Mouse (Mus musculus) urinary bladder, postnatal 25 days (tissue): ENCODE measurements at regions not wholly inside any gene's neighbourhood (a gene's known extent, or its start where the extent isn't known, plus 50 kb on each side); places are given as distances from the start of the nearest gene placed in this dataset.

Experiments used
- DNase-seq: peaks from one replicate; pipeline ENCODE4 v3.0.0; 2022; ENCODE audit warnings: low spot score

GRCm38 (mm10) chr10:97248522-97248921 is 230.9 kb upstream of the Dcn start:
- no peak for DNase-seq

- DNase-seq: no peak
Measured at GRCm38 (mm10) chr10:97249760-97250159, 229.6 kb upstream of the Dcn start.

- DNase-seq: no peak
Measured at GRCm38 (mm10) chr10:97250167-97250566, 229.2 kb upstream of the Dcn start.

GRCm38 (mm10) chr10:97265959-97266517 is 213.4 kb upstream of the Dcn start:
- DNase-seq: no peak

GRCm38 (mm10) chr10:97282416-97282815 is 197.0 kb upstream of the Dcn start:
- no peak for DNase-seq

DNA sequence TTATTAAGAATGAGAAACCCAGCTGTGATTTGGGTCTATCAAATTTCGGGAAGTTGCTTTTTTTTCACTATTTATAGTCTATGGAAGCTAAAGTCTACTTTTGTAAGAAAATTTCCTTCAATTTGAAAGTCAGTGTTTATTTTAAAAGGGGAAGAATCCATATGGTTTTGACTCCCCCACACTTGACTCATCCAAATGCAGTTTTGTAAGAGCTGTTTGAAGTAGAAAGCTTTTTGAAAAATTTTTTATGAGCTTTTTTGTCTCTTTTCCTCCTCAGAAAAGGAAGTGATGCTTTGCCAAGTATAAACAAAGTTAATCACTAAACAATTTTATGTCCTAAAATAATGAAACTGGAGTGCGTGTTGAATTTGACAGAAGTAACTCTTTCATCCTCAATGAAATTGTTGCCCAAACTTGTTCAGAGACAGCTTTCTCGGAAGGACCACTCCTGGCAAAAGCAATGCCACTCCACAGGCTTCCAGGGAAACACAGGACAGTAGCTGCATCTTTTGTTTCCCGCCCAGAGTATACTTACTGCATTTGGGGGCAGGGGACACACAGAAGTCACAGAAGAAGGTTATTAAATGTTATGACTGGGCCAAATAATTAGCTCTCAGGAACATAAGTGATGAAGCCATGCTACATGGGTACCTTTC is 196.4 kb upstream of the Dcn start:
- DNase-seq: no peak

DNA sequence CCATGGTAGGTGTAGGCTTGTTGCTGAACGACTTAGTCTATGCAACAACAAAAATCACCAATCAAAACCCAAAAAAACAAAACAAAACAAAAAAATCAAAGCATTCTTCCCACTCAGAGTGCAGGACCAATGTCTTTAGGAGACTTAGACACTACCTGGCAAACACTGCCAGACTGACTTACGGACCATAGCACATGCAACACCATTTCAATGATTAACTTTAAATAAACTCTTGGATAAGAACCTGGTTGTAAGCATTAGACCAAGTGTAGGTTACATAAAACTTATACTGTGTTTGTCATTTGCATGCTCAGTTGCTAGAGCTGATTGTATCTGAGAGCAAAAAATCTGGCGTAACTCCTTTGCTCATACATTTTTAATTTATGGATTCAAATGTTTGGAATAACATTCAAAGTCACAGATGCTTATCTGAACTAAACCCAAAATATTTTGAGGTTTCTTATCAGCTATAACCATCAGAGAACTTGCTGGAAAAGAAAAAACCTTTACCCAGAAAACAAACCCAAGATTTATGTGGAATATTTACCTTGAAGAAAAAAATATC is 174.5 kb upstream of the Dcn start:
- DNase-seq: no peak

DNA sequence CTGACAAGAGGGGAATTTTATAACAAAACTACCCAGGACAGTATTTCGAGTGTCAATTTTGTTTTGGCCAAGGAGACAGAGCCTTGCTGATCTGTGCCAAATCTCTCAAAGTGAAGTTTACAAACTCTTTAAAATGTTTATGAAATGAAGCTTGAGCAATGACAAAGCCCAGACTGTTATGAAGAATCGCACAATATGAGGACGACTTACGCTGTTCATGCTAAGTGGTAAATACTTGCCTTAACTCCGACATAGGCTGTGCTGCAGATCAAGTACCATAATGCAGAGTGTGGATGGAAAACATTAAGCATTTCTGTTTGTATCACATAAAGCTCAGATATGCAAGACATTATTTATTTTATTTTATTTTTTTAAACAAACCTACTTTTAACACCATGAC is 169.8 kb upstream of the Dcn start:
- DNase-seq: no peak

DNA sequence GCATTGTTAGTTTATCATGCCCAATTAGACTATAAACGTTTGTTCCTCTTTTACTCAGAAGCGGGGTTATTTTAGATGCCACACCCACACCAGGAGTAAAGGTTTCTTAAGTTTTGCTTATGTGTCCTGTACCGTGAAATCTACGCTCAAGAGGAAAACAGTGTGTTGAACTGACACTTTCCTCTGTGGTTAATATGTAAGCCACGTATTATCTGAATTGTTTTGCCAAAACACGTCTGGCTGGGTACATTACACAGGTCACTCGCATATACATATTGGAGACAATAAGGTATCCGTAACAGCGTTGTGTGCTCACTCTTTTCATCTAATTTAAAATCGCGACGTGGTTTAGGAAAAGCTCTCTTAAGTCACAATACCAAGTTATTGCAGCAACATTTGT is 166.9 kb upstream of the Dcn start:
- no peak for DNase-seq

DNA sequence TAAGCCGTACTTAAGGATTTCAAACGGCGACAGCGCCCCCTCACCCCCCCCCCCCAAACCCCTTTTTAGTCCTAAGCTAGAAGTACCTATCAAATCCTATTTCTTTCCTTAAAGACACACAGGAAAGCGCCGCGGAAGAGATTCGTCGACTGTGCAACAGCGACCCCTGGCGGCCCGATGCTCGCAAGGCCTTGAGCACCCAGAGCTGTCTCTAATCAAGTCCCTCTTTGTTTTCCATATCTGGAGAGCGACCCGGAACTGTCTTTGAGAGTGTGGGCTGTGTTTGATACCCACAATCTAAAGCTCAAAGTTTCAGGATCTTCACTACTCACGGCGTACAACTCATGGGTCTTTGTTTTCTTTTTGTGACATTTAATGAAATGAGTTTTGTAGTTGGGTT is 166.4 kb upstream of the Dcn start:
- peak; percentile 92 for DNase-seq

DNA sequence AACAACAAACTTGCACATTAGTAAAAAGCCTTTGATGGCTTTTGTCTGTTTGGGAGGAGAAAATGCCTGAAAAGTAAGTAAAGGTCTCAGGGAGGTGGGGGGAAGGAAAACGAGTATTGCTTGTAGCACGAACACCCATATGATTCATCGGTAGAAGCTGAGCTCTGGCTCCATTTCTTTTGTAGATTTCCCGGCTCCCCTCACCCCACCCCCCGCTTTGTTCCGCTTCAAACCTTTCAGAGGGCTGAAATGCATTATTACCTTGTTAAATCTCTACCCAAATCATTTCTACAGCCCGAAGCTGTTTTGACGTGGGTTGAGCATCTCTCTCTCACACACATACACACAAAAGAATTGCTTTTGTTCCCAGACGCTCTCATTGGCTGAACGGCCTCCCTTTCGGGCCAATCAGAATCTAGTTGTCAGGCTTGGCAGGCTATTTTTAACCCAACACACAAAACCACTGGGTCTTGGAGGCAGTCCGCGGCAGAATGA is 166.0 kb upstream of the Dcn start:
- peak; percentile 50 for DNase-seq

GRCm38 (mm10) chr10:97332639-97333038 is 146.8 kb upstream of the Dcn start:
- DNase-seq: no peak

DNA sequence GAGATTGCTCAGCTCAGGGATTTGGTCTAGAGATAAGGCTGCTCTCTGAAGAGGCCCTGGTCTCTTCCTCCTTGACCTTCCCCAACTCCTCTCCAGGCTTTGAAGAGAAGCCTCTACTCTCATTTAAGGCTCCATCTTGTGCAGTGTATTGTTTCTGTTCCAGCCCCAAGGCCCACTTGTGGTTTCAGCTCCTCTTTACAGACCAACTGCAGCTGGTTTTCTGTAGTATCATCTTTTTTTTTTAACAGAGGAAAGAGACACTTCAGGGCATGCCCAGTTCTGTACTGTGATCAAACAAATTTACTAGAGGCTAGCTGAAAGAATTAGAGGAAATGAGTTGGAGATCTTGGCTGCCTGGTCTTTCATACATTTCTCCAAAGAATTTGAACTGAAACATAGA is 145.4 kb upstream of the Dcn start:
- no peak for DNase-seq

DNA sequence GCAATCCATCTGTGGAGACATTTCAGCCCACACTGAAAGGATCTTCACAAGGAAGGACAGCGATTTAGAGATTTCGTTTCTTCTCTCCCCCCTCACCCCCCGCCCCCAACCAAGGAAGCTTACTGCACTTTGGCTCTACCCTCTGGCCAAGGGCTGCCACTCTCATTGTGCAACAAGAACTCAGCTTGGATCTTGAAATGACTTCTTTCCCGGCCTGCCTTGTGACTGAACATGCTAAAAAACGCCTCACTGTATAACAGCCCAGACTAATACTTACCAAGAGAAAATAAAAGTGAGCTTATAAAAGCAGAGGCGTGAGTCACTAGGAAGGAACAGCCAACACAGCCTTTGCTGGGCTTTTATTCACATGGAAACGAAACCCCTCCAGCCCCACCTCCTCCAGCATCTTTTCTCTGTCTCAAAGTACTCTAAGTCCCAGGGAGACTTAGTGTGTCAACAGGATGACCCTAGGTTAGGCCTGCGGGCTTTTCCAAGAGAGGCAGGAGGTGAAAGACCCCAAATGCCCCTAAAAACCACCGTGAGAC is 144.7 kb upstream of the Dcn start:
- no peak for DNase-seq

GRCm38 (mm10) chr10:97338033-97338692 is 141.2 kb upstream of the Dcn start:
- DNase-seq: no peak

DNA sequence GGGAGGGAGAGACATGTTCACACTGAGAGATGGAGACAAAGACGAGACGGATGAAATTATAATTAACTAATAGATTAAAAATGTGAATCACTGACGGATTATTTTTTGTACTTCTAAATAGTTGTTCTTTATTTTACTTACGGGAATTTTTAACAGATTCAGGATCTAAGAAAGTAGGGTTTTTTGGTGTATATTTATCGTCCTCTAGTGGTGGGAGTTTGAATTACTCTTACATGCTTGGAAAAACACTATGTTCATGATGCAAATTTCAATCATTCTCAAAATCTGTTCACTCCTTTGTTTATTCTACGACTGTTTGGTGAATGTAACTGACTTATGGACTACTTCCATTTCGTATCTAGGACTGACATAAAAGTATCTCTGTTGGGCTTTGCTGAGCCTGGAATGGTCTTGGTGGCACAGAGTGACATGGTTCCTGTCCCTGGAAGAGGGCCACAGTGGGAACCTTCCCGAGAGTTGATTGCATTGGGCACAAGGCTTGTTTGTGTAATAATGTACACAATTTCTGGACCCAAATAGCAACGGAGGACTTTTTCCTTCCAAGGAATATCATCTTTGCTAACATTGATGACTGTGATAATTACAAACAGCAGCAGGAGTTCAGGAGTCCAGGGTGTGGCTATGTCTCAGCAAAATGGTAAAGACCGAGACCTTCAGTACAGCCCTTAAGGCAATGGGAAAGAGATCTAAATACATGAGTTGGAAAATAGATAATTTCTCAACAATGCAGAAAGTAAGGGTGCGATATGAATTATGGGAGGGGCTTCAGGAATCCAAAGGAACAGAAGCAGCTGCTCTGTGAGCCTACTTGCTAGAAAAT is 139.3 kb upstream of the Dcn start:
- DNase-seq: no peak

GRCm38 (mm10) chr10:97345347-97345746 is 134.1 kb upstream of the Dcn start:
- peak; percentile 77 for DNase-seq

GRCm38 (mm10) chr10:97346949-97347348 is 132.5 kb upstream of the Dcn start:
- DNase-seq: no peak

- DNase-seq: no peak
Measured at GRCm38 (mm10) chr10:97368625-97369024, 110.8 kb upstream of the Dcn start.

- DNase-seq: peak; percentile 57
Measured at GRCm38 (mm10) chr10:97375824-97376223, 103.6 kb upstream of the Dcn start.

GRCm38 (mm10) chr10:97376376-97376775 is 103.0 kb upstream of the Dcn start:
- DNase-seq: no peak

- no peak for DNase-seq
Measured at GRCm38 (mm10) chr10:97381586-97381985, 97.8 kb upstream of the Dcn start.
